Mouse (Mus musculus) liver, embryonic 14.5 days (tissue): ENCODE measurements around the gene Cox19. TPM values are rescaled to one million over a fixed set of nuclear protein-coding genes. Genes with fewer than 3 reads are reported as not detected.

Experiments used
- ATAC-seq: fragments of 200-750 bp; cut with Nextera tagmentation; 2 replicates; pipeline ENCODE4 v1.8.0; 2017; ENCODE audit warnings: moderate number of reproducible peaks, mild to moderate bottlenecking, moderate library complexity; ENCODE audit not compliant: insufficient read depth
- DNase-seq, 3 experiments: peaks; one replicate each; pipeline ENCODE4 v3.0.0-alpha.2; 2012 to 2013; ENCODE audit warnings: low read depth in 3 of 3, low spot score in 3 of 3
- H3K27ac ChIP-seq: fragments of 300-500 bp; sonication (generic); 2 replicates; pipeline ENCODE4 v1.5.1; 2014; ENCODE audit warnings: moderate library complexity, mild to moderate bottlenecking, control low read depth, inconsistent platforms
- H3K27me3 ChIP-seq: fragments of 300-500 bp; sonication (generic); 2 replicates; pipeline ENCODE4 v1.6.1; 2014; ENCODE audit warnings: mild to moderate bottlenecking, low read length, moderate library complexity; ENCODE audit not compliant: control insufficient read depth, insufficient read depth
- H3K36me3 ChIP-seq: fragments of 300-500 bp; sonication (generic); replicated peaks from 2 replicates; pipeline ENCODE4 v1.6.1; 2014; ENCODE audit warnings: low read depth; ENCODE audit not compliant: control insufficient read depth, insufficient read depth
- H3K4me1 ChIP-seq, 2 experiments: fragments of 200-500 bp in 1 of 2; fragments of 300-500 bp in 1 of 2; sonication (generic) in 1 of 2; replicated peaks; 2 replicates each; pipeline ENCODE4 v1.6.1; 2012 to 2014; ENCODE audit warnings: antibody characterized with exemption in 1 of 2, inconsistent platforms in 1 of 2, low read length in 1 of 2; ENCODE audit not compliant: control insufficient read depth in 2 of 2, insufficient read depth in 2 of 2
- H3K4me2 ChIP-seq: fragments of 300-500 bp; sonication (generic); 2 replicates; pipeline ENCODE4 v1.6.1; 2014; ENCODE audit warnings: low read depth, mild to moderate bottlenecking, control low read depth, moderate library complexity
- H3K4me3 ChIP-seq, 2 experiments: fragments of 200-500 bp in 1 of 2; fragments of 300-500 bp in 1 of 2; sonication (generic) in 1 of 2; 2 replicates each; pipeline ENCODE4 v1.5.1; 2012 to 2014; ENCODE audit warnings: low read depth in 2 of 2, low read length in 2 of 2, mild to moderate bottlenecking in 2 of 2, control low read depth in 1 of 2, inconsistent platforms in 1 of 2, moderate library complexity in 1 of 2; ENCODE audit not compliant: insufficient read depth in 1 of 2
- H3K9ac ChIP-seq: fragments of 300-500 bp; sonication (generic); replicated peaks from 2 replicates; pipeline ENCODE4 v1.6.1; 2014; ENCODE audit warnings: mild to moderate bottlenecking, control low read depth, moderate library complexity
- H3K9me3 ChIP-seq: fragments of 300-500 bp; sonication (generic); 2 replicates; pipeline ENCODE4 v1.6.1; 2016; ENCODE audit warnings: low read length, mixed read lengths; ENCODE audit not compliant: control insufficient read depth
- CTCF ChIP-seq: IDR thresholded peaks from 2 replicates; pipeline ENCODE4 v1.5.1; 2016; ENCODE audit warnings: antibody characterized with exemption, low read depth, control low read depth
- EP300 ChIP-seq: IDR thresholded peaks from 2 replicates; pipeline ENCODE4 v1.6.1; 2016; ENCODE audit warnings: antibody characterized with exemption, low read depth
- WGBS: fragments of 180-500 bp; shearing (Covaris S2); extraction: QIAGEN DNeasy Blood & Tissue Kit; methylation state at CpG from one replicate; pipeline ENCODE4 v1.1.7; 2014; ENCODE audit not compliant: insufficient replicate concordance; 5-methylcytosine and 5-hydroxymethylcytosine counted together
- polyA plus RNA-seq, 2 experiments: library from polyadenylated mRNA; depleted of rRNA in 1 of 2; stranded (reverse) in 1 of 2; unstranded in 1 of 2; fragments of >200 nt; fragmentation: Nextera tagmentation in 1 of 2; extraction: Ambion mirVana in 1 of 2; gene quantifications; 2 replicates each; pipeline versions ENCODE4 v1.2.1 to v1.2.3; 2012 to 2014

The Cox19 gene
- polyA plus RNA-seq, 2 experiments = 23.3 to 61.4 TPM

GRCm38 (mm10) chr5:139367884-139368458 is 16.8 kb upstream of the Cox19 start:
- DNase-seq (no peak), ATAC-seq (no peak)
- TF ChIP-seq CTCF (no peak), EP300 (no peak)
- H3K4me1 ChIP-seq = peaks cover 19 to 56% of the 10 kb centered on the region in 2 experiments
- no peak overlapping the region for H3K4me3 ChIP-seq
- H3K27me3 ChIP-seq = no peaks in the 10 kb centered on the region
- no peaks in the 10 kb centered on the region for H3K36me3 ChIP-seq
- no peaks in the 10 kb centered on the region for H3K9me3 ChIP-seq
- no peak overlapping the region for H3K9ac ChIP-seq
- WGBS = 74% methylated on average over 4 of the region's 4 CpGs
- no peak overlapping the region for H3K4me2 ChIP-seq
- no peak overlapping the region for H3K27ac ChIP-seq

GRCm38 (mm10) chr5:139366484-139366883 is 15.3 kb upstream of the Cox19 start:
- no peaks in the 10 kb centered on the region for H3K36me3 ChIP-seq
- H3K9me3 ChIP-seq = no peaks in the 10 kb centered on the region
- H3K27ac ChIP-seq = peak overlapping the region; percentile 31; the same call in 1 of the 2 replicates
- H3K4me3 ChIP-seq = no peak overlapping the region
- ATAC-seq (no peak), DNase-seq (no peak)
- H3K27me3 ChIP-seq = no peaks in the 10 kb centered on the region
- no peak overlapping the region for H3K4me2 ChIP-seq
- WGBS = 65% methylated on average over 11 of the region's 11 CpGs
- H3K9ac ChIP-seq = no peak overlapping the region
- peaks cover 11 to 48% of the 10 kb centered on the region in 2 experiments for H3K4me1 ChIP-seq
- TF ChIP-seq CTCF = no peak

DNA sequence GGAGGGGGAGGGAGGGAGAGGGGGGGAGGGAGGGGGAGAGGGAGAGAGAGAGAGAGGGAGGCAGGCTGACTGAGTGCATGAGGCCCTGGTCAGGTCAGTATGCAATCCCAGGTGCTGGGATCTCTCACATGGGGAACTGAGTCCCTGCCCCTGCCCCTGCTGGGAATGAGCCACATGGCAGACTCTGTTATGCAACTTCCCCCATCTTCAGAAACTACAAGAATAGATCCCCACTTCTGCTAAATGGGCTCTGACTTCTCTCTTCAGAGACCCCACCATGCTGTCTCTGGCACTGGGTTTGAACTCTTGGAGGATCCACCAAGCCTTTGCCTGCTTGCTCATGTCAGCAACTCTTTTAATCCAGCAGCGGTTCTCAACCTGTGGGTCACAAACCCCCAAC is 14.6 kb upstream of the Cox19 start:
- 47% methylated on average over 1 of the region's 1 CpGs for WGBS
- H3K9me3 ChIP-seq = no peaks in the 10 kb centered on the region
- DNase-seq (no peak), ATAC-seq (no peak)
- no peaks in the 10 kb centered on the region for H3K36me3 ChIP-seq
- no peak overlapping the region for H3K9ac ChIP-seq
- H3K4me2 ChIP-seq = no peak overlapping the region
- H3K27me3 ChIP-seq = no peaks in the 10 kb centered on the region
- peaks cover 5 to 41% of the 10 kb centered on the region in 2 experiments for H3K4me1 ChIP-seq
- no peak overlapping the region for H3K27ac ChIP-seq
- H3K4me3 ChIP-seq = no peak overlapping the region
- TF ChIP-seq CTCF (no peak), EP300 (no peak)

- DNase-seq (no peak), ATAC-seq (peak; percentile 15; the same call in 1 of the 2 replicates)
- Histone ChIP-seq H3K4me1 (peaks cover 0 to 33% of the 10 kb centered on the region in 2 experiments; a peak in 3 of 4 replicates), H3K4me2 (peak overlapping the region; percentile 36), H3K9ac (no peak overlapping the region), H3K9me3 (no peaks in the 10 kb centered on the region), H3K27ac (peak overlapping the region; percentile 22; the same call in 1 of the 2 replicates), H3K4me3 (no peak overlapping the region), H3K27me3 (no peaks in the 10 kb centered on the region), H3K36me3 (no peaks in the 10 kb centered on the region)
- TF ChIP-seq EP300 (no peak), CTCF (no peak)
- WGBS = 43% methylated on average over 5 of the region's 5 CpGs
These were observed 13.8 kb upstream of the Cox19 start for GRCm38 (mm10) chr5:139364911-139365571.

DNA sequence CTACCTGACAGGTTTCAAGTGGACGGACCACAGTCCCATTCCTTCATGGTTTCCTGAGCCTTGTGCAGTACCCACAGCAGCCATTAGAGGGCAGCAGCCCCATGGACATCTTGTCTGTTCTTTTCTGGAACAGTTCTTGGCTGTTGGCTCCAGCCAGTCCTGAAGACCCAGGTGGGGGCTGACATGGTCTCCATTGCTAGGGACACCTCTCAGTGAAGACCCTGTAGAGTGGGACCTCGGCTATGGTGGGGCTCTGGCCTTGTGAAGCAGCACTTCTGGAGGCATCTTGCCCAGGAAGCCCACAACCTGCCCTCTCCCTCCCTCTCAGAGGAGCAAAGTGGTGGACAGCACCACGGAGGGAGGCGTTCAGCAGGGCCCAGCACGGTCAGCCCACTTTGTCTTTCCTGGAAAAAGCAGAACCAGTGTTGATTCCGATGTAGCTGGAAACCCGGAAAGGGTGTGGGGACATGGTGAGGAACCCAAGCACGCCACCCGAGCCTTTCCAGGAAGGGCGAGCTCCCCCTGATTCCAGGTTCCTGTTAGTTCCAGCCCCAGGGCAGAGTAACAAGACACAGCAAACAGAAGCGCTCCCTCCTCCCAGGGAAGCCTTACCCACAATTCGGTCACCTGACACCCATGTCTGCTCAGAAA is 13.2 kb upstream of the Cox19 start:
- no peaks in the 10 kb centered on the region for H3K27me3 ChIP-seq
- 19% methylated on average over 12 of the region's 12 CpGs for WGBS
- peak in 2 of 3 experiments; percentile 64 to 68 for DNase-seq
- TF ChIP-seq CTCF (peak; percentile 100), EP300 (no peak)
- H3K4me3 ChIP-seq = no peak overlapping the region
- peak overlapping the region; percentile 12; the same call in 1 of the 2 replicates for H3K9ac ChIP-seq
- peak; percentile 40 for ATAC-seq
- peaks cover 0 to 27% of the 10 kb centered on the region in 2 experiments; a peak in 3 of 4 replicates for H3K4me1 ChIP-seq
- H3K9me3 ChIP-seq = no peaks in the 10 kb centered on the region
- H3K36me3 ChIP-seq = no peaks in the 10 kb centered on the region
- peak overlapping the region; percentile 22 for H3K27ac ChIP-seq
- peak overlapping the region; percentile 36 for H3K4me2 ChIP-seq
